Mouse (Mus musculus) cerebellum, adult 9-10 months (tissue): ENCODE measurements around the gene Cd72.
A peak's percentile ranks its signal among the peaks of the same experiment; 100 is the strongest.

ENCODE experiments used
- DNase-seq: peaks from one replicate; pipeline ENCODE4 v3.0.0; 2022

Cd72 gene

DNA sequence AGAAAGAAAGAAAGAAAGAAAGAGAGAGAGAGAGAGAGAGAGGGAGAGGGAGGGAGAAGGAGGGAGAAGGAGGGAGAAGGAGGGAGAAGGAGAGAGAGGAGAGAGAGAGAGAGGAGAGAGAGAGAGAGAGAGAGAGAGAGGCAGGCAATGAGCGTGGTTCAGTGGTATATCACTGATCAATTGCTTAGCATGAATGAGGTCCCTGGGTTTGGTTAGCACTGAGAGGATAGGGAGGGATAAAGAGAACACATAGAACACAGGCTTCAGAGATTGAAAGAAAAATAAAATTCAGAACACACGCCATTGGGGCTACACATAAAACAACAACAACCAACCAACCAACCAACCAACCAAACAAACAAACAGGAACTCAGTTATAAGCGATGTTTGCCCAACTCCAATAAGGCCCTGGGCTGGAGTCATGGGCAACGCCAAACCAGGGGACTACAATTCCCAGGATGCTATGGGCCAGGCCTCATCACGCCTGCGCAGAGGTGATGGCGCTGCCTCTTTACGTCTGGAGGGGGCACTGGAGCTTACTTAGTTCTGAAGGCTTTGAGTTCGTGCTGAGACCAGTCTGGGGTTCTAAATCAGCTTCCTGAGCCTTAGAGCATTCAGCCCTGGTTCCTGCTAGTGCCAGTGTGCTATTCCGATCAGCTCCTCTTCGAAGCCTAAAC lies 23.6 kb upstream of the Cd72 start:
- DNase-seq, result peak; percentile 92

DNA sequence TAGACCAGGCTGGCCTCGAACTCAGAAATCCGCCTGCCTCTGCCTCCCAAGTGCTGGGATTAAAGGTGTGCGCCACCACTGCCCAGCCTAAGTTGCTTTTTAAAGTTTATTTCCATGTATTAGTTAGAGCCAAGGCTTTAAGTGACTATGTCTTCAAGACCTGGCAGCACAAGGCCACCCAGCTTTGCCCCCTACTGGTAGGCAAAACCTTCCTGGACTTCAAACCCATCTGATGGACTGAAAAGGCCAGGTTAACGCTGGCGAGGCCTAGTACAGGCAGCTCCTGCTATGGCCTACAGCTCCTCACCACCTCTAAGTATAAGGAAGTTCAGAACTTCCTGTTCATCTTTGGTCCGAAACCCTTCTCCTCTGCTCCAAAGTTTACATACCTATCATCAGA lies 22.2 kb upstream of the Cd72 start:
- no peak for DNase-seq

DNA sequence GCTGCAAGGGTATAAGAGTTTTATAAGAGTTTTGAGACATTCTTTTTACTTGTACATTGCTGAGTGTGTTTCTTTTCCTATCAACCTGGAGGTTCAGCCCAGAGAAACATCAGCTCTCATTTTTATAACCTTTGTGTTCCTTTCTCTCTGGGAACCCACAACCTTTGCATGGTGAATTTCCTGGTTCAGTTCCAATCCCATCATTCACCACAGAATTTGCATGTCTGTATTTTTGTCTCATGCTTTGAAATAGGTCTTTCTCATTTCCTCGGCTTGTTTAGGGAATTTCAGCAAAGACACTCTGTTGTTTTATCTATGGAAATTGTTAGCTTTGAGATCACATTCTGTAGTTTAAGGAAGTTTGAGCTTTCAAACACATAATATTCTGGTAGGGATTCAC lies 19.2 kb upstream of the Cd72 start:
- DNase-seq, result no peak

DNA sequence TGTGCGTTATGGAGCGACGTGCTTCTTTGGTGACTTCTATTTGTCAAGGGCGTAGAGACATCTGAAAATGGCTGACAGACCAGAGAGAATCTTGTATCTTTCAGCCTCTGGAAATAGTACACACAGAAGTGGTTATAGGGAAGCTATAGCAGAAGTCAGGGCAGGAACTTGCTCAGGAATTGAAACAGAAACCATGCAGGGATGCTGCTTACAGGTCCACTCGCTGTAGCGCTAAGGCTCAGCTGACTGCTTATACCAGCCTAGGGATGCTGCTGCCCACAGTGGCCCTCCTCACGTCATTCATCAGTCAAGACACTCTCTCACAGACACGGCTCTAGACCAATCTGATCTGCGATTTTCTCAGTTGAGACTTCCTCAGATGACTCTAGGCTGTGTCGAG lies 15.9 kb upstream of the Cd72 start:
- no peak for DNase-seq

GRCm38 (mm10) chr4:43466872-43467271 lies 12.4 kb upstream of the Cd72 start:
- DNase-seq, result no peak

DNA sequence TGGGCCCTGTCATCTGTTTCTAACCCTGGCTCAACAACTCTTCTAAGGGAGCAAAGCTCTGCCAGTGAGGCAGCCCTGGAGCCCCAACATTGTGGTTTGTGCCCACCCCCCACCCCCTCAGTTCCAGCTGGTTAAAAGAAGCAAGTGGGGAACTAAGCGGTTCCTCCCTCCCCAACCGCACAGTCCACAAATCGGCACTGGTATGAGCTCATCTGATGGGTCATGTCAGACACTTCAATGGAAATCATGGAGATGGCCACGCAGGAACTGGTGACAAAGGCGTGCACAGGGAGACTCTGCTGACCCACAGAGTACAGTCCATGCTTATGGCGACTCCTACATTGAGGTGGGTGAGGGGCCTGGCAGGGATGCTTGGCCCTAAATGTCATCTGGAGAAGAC lies 11.5 kb upstream of the Cd72 start:
- no peak for DNase-seq

DNA sequence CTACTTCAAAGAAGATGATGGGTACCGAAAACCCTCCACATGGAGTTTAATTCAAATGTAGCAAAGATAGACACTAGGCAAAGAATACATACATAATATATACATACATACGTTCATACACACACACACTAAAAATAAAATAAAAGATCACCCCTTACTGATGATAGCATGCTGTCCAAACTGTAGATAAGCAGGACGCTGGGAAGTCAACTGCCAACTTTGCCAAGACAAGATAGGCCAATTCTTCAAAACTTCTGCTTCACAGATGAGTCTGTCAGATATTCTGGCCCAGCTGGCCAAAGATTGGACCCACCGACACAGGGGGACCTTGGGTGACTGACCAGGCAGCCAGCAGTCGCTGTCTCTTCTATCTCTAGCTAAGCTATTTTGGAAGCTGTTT lies 8.7 kb upstream of the Cd72 start:
- no peak for DNase-seq

DNA sequence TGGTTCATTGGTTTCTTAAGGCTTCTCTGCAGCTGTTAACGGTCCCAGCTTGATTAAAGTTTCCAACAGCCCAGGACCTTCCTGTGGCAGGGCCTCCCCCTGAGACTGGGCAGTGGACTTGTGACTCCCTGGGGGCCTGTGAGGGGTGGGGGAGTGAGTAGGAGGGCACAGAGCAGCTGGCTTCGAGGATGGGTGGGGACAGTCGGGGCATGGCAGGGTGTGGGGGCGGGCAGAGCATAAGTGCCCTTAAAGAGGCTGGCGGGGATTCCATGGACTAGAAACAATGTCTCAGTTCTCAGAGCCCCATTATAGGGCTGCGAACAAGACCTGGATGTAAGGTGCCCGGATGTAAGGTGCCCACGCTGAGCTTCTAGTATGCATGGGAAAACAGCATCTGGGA lies 2.7 kb upstream of the Cd72 start:
- no peak for DNase-seq

- no peak for DNase-seq
These were observed 2.0 kb upstream of the Cd72 start for GRCm38 (mm10) chr4:43456470-43456869.

DNA sequence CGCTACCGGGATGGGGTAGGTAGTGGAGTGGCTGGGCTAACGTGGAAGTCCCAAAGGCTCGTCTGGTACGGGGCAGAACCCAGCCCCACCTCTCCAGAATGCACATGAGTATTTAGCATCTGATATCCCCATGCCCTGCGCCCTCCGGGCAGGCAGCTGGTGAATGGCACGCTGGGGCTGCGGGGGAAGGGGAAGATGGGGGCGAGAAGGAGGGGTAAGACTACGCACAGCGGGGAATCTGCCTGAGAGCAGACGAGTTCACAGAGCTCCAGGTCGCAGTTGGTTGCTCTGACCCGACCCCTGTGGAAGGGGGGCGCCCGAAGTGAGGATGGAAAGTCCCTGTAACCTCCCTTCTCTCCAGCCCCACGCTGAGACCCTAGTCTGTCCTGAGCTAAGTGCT lies 1.0 kb downstream of the Cd72 start:
- no peak for DNase-seq

- DNase-seq, result no peak
These were observed 2.1 kb downstream of the Cd72 start for GRCm38 (mm10) chr4:43452315-43452714.

DNA sequence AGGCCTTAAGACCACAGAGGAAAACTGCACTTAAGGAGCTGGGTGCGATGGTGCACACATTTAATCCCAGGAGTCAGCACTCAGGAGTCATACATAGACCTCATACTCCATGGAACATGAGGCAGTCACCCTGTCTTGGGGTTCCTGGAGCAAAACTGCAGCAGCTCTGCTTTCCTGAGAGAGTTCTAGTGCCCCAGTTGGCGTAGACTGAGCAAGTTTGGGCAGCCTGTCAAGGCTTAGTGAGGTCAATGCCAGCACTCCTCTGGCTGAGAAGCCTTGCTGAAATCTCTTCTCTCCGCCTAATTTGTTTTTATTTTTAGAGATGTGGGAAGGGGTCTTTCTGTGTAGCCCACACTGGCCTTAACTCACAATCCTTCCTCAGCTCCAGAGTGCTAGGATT lies 5.9 kb downstream of the Cd72 start:
- no peak for DNase-seq

DNA sequence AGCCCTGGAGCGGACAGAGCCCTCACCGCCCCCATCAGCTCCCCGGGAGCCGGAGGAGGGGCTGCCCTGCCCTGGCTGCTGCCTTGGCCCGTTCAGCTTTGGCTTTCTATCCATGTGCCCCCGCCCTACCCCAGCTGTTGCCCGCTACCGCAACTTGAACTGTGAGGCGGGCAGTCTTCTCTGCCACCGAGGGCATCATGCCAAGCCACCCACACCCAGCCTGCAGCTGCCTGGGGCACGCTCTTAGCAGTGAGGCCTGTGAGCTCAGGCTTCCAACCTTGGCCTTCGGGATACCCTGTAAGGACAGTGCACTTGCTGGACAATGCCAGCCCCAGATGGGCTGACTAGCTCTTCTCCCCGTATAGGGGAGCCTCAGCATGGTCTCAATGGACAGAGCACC lies 7.2 kb downstream of the Cd72 start:
- DNase-seq, result no peak

DNA sequence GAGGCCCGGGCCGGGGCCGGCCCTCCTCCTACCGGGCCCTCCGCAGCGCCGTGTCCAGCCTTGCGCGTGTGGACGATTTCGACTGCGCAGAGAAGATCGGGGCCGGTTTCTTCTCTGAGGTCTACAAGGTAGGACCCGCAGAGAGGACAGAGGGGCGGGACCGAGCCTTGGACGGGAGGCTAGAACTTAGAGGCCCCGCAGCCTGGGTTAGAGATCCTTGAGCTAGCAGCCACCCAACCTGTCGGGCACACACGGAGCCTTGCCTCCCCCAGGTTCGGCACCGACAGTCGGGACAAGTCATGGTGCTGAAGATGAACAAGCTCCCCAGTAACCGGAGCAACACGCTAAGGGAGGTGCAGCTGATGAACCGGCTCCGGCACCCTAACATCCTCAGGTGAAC lies 10.9 kb downstream of the Cd72 start:
- DNase-seq, result no peak

DNA sequence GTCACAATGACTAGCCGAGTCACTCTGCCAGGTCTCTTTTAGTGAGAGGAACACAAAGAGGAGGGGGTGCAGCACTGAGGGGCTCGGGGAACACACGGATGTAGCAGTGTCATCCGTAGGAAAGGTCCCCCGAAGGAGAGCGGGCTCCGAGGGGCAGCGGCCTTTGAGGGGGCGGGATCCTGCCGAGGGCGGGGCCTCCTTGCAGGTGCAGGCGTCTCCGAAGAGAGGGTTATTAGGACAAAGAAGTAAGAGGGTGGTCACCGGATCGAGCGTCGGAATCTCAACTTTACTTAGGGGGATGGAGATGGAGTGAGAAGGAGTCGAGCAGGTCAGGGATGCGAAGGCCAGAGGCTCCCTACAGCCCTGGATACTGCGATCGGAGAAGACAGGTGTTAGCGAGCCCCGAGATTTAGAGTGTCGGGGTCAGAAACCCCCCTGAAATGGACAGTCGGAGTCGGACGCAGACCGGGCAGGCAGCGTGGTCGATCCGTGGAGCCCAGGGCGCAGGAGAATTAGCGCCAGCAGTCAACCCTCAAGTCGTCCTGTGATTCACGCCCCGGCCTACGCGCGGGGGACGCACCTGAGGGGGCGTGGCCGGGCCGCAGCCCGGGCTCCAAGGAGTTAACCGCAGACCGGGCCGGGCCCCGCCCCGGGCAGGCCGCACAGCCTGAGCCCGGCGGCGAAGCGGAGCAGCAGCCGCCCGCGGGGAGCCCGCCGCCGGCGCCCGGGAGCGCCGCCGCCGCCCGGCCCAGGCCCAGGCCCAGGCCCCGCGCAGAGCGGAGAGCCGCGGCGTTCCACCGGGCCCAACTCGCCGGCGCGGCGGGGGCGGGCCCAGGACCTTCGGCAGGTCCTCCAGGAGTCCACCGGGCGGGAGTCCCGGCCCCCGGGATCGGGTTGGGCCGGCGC lies 11.7 kb downstream of the Cd72 start:
- peak; percentile 76 for DNase-seq

DNA sequence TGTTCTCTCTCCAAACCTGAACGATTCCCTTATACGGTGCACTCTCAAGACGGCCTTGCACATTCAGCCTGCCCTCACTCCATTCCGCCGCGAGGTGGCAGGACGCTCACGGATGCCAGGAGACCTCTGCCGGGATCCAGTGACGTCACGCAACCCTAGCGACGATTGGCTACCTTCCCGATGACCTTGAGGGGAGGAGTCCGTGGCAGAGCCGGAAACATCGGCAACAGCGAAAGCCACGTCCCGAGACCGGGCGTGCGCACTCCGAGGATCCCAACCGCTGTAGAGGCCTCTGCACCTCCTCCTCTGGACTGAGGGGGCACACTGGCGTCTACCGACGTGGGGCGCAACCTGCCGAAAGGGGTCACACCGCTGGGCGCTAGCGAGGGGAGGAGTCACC lies 12.4 kb downstream of the Cd72 start:
- peak; percentile 99 for DNase-seq

GRCm38 (mm10) chr4:43441639-43442038 lies 12.8 kb downstream of the Cd72 start, which contains the start of gene Tesk1:
Gene Tesk1, plus strand, starts transcription at chr4:43441939.
- DNase-seq, result peak; percentile 65

GRCm38 (mm10) chr4:43432832-43433231 lies 21.6 kb downstream of the Cd72 start:
- DNase-seq, result no peak

DNA sequence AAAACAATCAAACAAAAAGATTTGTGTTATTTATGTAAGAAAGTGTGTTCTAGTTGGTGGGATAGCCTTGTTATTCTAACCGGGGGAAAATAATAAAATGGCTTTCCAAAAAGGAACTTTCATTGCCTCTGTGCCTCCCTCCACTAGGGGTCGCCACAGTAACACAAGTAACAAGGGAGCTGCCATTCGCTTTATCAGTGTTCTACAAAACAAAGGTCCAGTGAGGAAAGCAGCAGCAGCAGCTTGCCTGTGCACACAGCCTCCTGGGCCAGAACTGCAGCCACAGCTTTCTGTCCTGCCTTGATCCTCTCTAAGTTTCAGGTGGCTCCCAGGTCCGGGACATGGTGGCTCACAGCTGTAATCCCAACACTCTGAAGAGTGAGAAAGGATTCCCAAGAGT lies 22.7 kb downstream of the Cd72 start:
- peak; percentile 91 for DNase-seq

- DNase-seq, result no peak
These were observed 25.5 kb downstream of the Cd72 start, which contains the start of gene Fam166b for GRCm38 (mm10) chr4:43428946-43429345. Gene Fam166b, minus strand, starts transcription at chr4:43429134.

GRCm38 (mm10) chr4:43428180-43428861 lies 26.1 kb downstream of the Cd72 start:
- no peak for DNase-seq

DNA sequence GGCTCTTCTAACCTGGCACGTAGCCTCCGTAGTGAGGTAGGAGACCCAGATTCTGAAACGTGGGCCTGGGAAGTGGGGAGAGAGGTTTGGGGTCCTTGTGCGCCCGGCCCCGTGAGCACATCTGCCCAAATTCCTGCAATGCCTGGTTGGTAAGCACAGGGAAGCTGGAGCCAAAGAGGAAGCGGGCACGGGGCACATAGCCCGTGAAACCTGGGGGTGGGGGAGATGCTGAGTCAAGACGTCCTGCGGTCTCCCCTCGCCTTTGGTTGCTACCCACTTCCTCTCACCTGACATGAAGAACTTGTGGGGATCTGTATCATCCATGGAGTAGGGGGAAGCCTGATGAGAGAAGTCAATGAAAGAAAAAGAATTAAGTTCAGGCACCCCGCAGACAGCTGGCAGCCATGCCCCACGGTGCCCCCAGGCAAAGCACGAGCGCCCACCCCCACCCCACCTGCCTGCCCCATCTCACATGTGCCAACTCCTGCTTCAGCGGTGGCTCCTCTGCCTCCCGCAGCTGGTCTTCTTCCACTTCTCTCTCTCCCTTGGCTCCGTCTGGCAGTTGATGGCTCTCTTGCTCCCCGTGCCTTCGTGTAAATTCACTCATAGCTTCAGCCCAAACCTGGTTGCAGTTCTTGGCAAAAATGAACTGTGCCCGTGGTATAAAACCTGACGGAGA lies 26.8 kb downstream of the Cd72 start:
- no peak for DNase-seq

- DNase-seq, result no peak
These were observed 27.9 kb downstream of the Cd72 start for GRCm38 (mm10) chr4:43426487-43426886.
